Comparison of ENCODE assay signal across 10 mouse cellular contexts in genomic region chr1:61376417-61376816, GRCm38 (mm10).
DNase-seq lines count a peak whose midpoint lies in the region; ATAC-seq and TF ChIP-seq lines count a peak whose summit lies in the region.
"Had no signal": no experiment of that assay in that cellular context is flagged by ENCODE, and none has a peak within 500 bp of the region (broad histone marks: within the 10 kb centered on the region; RNA-seq: fewer than 3 reads in every experiment).

No protein-coding gene starts in this region.

- no peaks in the 10 kb centered on the region for H3K36me3 ChIP-seq in forebrain, embryonic 15.5 days
- H3K36me3 ChIP-seq in forebrain, embryonic 14.5 days (ENCODE audit: control insufficient read depth, insufficient read depth, low read length) = no peaks in the 10 kb centered on the region
- H3K36me3 ChIP-seq: embryonic facial prominence, embryonic 15.5 days; limb, embryonic 15.5 days had no signal

- WGBS in forebrain, embryonic 15.5 days = 69% methylated on average over 4 of the region's 4 CpGs
- WGBS in forebrain, embryonic 14.5 days = 60% methylated on average over 4 of the region's 4 CpGs

- no peak overlapping the region for H3K4me2 ChIP-seq in forebrain, embryonic 15.5 days (replicated peaks)
- H3K4me2 ChIP-seq in forebrain, embryonic 14.5 days (ENCODE audit: low read length) = no peak overlapping the region
- H3K4me2 ChIP-seq: limb, embryonic 15.5 days had no signal

- no peak overlapping the region for H3K4me3 ChIP-seq in forebrain, embryonic 15.5 days
- no peak overlapping the region for H3K4me3 ChIP-seq in forebrain, embryonic 14.5 days (ENCODE audit: low read depth, low read length)
- H3K4me3 ChIP-seq in layer of hippocampus, adult 2 months = no peak overlapping the region
- H3K4me3 ChIP-seq: embryonic facial prominence, embryonic 15.5 days; limb, embryonic 15.5 days had no signal

- peaks cover 20% of the 10 kb centered on the region for H3K4me1 ChIP-seq in forebrain, embryonic 15.5 days
- H3K4me1 ChIP-seq in forebrain, embryonic 14.5 days (ENCODE audit: control insufficient read depth, insufficient read depth, low read length) = peaks cover 11% of the 10 kb centered on the region

- ATAC-seq in forebrain, embryonic 15.5 days (replicated peaks) = 0 out of 2 replicates have a peak, but pooled peaks have one; percentile 30
- no peak for ATAC-seq in forebrain, embryonic 14.5 days
- ATAC-seq in erythroblast, adult 5-6 weeks (replicated peaks; ENCODE audit: low FRiP score, poor library complexity, severe bottlenecking) = peak; percentile 61
- ATAC-seq in monocyte, adult 5-6 weeks (replicated peaks; ENCODE audit: insufficient number of reproducible peaks, low FRiP score, low TSS enrichment, poor library complexity, severe bottlenecking) = no peak

- no peaks in the 10 kb centered on the region for H3K9me3 ChIP-seq in forebrain, embryonic 15.5 days
- no peaks in the 10 kb centered on the region for H3K9me3 ChIP-seq in forebrain, embryonic 14.5 days (replicated peaks; ENCODE audit: control insufficient read depth, low read length)
- H3K9me3 ChIP-seq: embryonic facial prominence, embryonic 15.5 days; limb, embryonic 15.5 days had no signal

- no peaks in the 10 kb centered on the region for H3K27me3 ChIP-seq in forebrain, embryonic 15.5 days
- no peaks in the 10 kb centered on the region for H3K27me3 ChIP-seq in forebrain, embryonic 14.5 days (replicated peaks; ENCODE audit: control insufficient read depth, insufficient read depth, low read length)

- H3K27ac ChIP-seq in forebrain, embryonic 15.5 days (replicated peaks) = 0 out of 2 replicates have a peak overlapping the region, but pooled peaks have one; percentile 17
- H3K27ac ChIP-seq in forebrain, embryonic 14.5 days (ENCODE audit: low read depth, low read length) = no peak overlapping the region
- H3K27ac ChIP-seq in layer of hippocampus, adult 2 months = peak overlapping the region; percentile 63
- H3K27ac ChIP-seq: embryonic facial prominence, embryonic 15.5 days; limb, embryonic 15.5 days had no signal

- no peak for DNase-seq in forebrain, embryonic 14.5 days (ENCODE audit: low spot score)
- no peak for DNase-seq in layer of hippocampus, adult 2 months (ENCODE audit: low spot score in 2 of 2)
- no peak for DNase-seq in layer of hippocampus, postnatal 14 days (ENCODE audit: low spot score in 2 of 2)
- peak; percentile 15 for DNase-seq in lung, postnatal 36 days
- DNase-seq in urinary bladder, postnatal 10 days (ENCODE audit: low spot score) = no peak

- no peak for TF ChIP-seq CTCF in layer of hippocampus, adult 2 months (conservative IDR thresholded peaks at IDR 0.05)

- H3K9ac ChIP-seq in forebrain, embryonic 15.5 days (replicated peaks) = no peak overlapping the region
- no peak overlapping the region for H3K9ac ChIP-seq in forebrain, embryonic 14.5 days (ENCODE audit: low read length)
- H3K9ac ChIP-seq: embryonic facial prominence, embryonic 15.5 days; limb, embryonic 15.5 days had no signal

Comparison
In these comparisons a context has a peak if more than half of its experiments do, and no peak if none do; other contexts are left out.
1. ATAC-seq: peak in forebrain, embryonic 15.5 days (single experiment) and erythroblast, adult 5-6 weeks (single experiment); none in forebrain, embryonic 14.5 days (single experiment) and monocyte, adult 5-6 weeks (single experiment).